Mouse (Mus musculus): ENCODE results near the gene Aim2.
"Not testable (repeated sequence)": the region's sequence is repeated elsewhere in the genome, so short reads cannot be mapped to it uniquely, and the experiment has no call there.

Aim2 gene

GRCm38 (mm10) chr1:173480399-173481181, 129.9 kb downstream of the Aim2 start:
- not testable (repeated sequence) for DNase-seq

- DNase-seq: not testable (repeated sequence)
These were observed 130.5 kb downstream of the Aim2 start for GRCm38 (mm10) chr1:173481182-173481574.

GRCm38 (mm10) chr1:173490812-173491480, 140.3 kb downstream of the Aim2 start, which contains the start of gene Ifi206:
Gene Ifi206, minus strand, starts transcription at chr1:173491041.
- not testable (repeated sequence) for DNase-seq

GRCm38 (mm10) chr1:173491483-173491882, 140.8 kb downstream of the Aim2 start:
- not testable (repeated sequence) for DNase-seq

GRCm38 (mm10) chr1:173510595-173510994, 159.9 kb downstream of the Aim2 start:
- not testable (repeated sequence) for DNase-seq

All from heart, adult 11 months (tissue).